Mouse (Mus musculus) MEL (cell line): ENCODE results near the gene Nubpl.
"Not testable (repeated sequence)": the region's sequence is repeated elsewhere in the genome, so short reads cannot be mapped to it uniquely, and the experiment has no call there.

Experiments used
- CHD1 ChIP-seq: IDR thresholded peaks from 2 replicates; pipeline ENCODE4 v1.6.1; 2012; ENCODE audit warnings: low read depth, mild to moderate bottlenecking, inconsistent platforms, low read length, improper control_type of control experiment
- CTCF ChIP-seq, 3 experiments: IDR thresholded peaks in 2 of 3; conservative IDR thresholded peaks in 1 of 3; 2 replicates each; pipeline ENCODE4 v1.5.1; 2011 to 2012; ENCODE audit warnings: low read length in 3 of 3, low read depth in 2 of 3, mild to moderate bottlenecking in 2 of 3, improper control_type of control experiment in 1 of 3, inconsistent platforms in 1 of 3, mixed read lengths in 1 of 3, moderate library complexity in 1 of 3; ENCODE audit not compliant: control insufficient read depth in 1 of 3, insufficient read depth in 1 of 3, poor library complexity in 1 of 3, severe bottlenecking in 1 of 3
- EP300 ChIP-seq, 2 experiments: IDR thresholded peaks; 2 replicates each; pipeline ENCODE4 v1.6.1; 2011; ENCODE audit warnings: improper control_type of control experiment in 2 of 2, low read length in 2 of 2, low read depth in 1 of 2, mild to moderate bottlenecking in 1 of 2
- POLR2AphosphoS5 ChIP-seq: IDR thresholded peaks from 2 replicates; pipeline ENCODE4 v1.6.1; 2012; ENCODE audit warnings: low read depth, borderline replicate concordance, mild to moderate bottlenecking, inconsistent platforms, low read length, moderate library complexity, mixed read lengths

GRCm38 (mm10) chr12:52079296-52079695 lies 18.2 kb upstream of the Nubpl start:
- TF ChIP-seq CTCF (IDR thresholded peaks at IDR 0.05 in 2 of 3, conservative IDR thresholded peaks at IDR 0.05 in 1 of 3; ENCODE audit: control insufficient read depth in 1 of 3, insufficient read depth in 1 of 3, low read depth in 2 of 3, low read length in 3 of 3, poor library complexity in 1 of 3, severe bottlenecking in 1 of 3); POLR2AphosphoS5; EP300 (IDR thresholded peaks at IDR 0.05; ENCODE audit: low read depth in 1 of 2, low read length in 2 of 2); CHD1: not testable (repeated sequence)
